Mouse (Mus musculus) kidney, embryonic 16.5 days (tissue): ENCODE measurements around the gene Wrb. TPM values are rescaled to one million over a fixed set of nuclear protein-coding genes. Genes with fewer than 3 reads are reported as not detected.
"Not testable (repeated sequence)": the region's sequence is repeated elsewhere in the genome, so short reads cannot be mapped to it uniquely, and the experiment has no call there.

ENCODE experiments used
- ATAC-seq: fragments of 200-750 bp; cut with Nextera tagmentation; 2 replicates; pipeline ENCODE4 v1.8.0; 2017; ENCODE audit warnings: moderate TSS enrichment; ENCODE audit not compliant: low FRiP score, low TSS enrichment
- H3K27ac ChIP-seq: fragments of 300-500 bp; sonication (generic); 2 replicates; pipeline ENCODE4 v1.5.1; 2014; ENCODE audit warnings: low read length
- H3K27me3 ChIP-seq: fragments of 300-500 bp; sonication (generic); 2 replicates; pipeline ENCODE4 v1.6.1; 2014; ENCODE audit warnings: low read length, control low read depth, mixed read lengths; ENCODE audit not compliant: insufficient read depth
- H3K36me3 ChIP-seq: fragments of 300-500 bp; sonication (generic); 2 replicates; pipeline ENCODE4 v1.6.1; 2014; ENCODE audit warnings: low read length, control low read depth, mixed read lengths; ENCODE audit not compliant: insufficient read depth
- H3K4me1 ChIP-seq: fragments of 300-500 bp; sonication (generic); 2 replicates; pipeline ENCODE4 v1.6.1; 2014; ENCODE audit warnings: low read length, control low read depth, mixed read lengths; ENCODE audit not compliant: insufficient read depth
- H3K4me2 ChIP-seq: fragments of 300-500 bp; sonication (generic); replicated peaks from 2 replicates; pipeline ENCODE4 v1.6.1; 2014; ENCODE audit warnings: low read depth, low read length
- H3K4me3 ChIP-seq: fragments of 300-500 bp; sonication (generic); 2 replicates; pipeline ENCODE4 v1.5.1; 2014; ENCODE audit warnings: mild to moderate bottlenecking, low read length
- H3K9ac ChIP-seq: fragments of 300-500 bp; sonication (generic); replicated peaks from 2 replicates; pipeline ENCODE4 v1.6.1; 2014; ENCODE audit warnings: low read length
- H3K9me3 ChIP-seq: fragments of 300-500 bp; sonication (generic); 2 replicates; pipeline ENCODE4 v1.6.1; 2016; ENCODE audit warnings: low read length, control low read depth
- WGBS: fragments of 180-500 bp; shearing (Covaris S2); extraction: QIAGEN DNeasy Blood & Tissue Kit; methylation state at CpG from one replicate; pipeline ENCODE4 v1.1.7; 2014; 5-methylcytosine and 5-hydroxymethylcytosine counted together
- polyA plus RNA-seq: library from polyadenylated mRNA; unstranded; fragments of >200 nt; fragmentation: Nextera tagmentation; extraction: Ambion mirVana; gene quantifications from 2 replicates; pipeline ENCODE4 v1.2.1, GENCODE M21; 2015

The Wrb gene
- polyA plus RNA-seq, 1 experiment from 2014 or later = 75.2 TPM

GRCm38 (mm10) chr16:96127288-96127656 lies 17.9 kb upstream of the Wrb start:
- Histone ChIP-seq H3K9me3 (no peaks in the 10 kb centered on the region), H3K4me3 (peak overlapping the region; percentile 98), H3K36me3 (peaks cover 42% of the 10 kb centered on the region), H3K27ac (peak overlapping the region; percentile 97), H3K4me1 (peaks cover 26% of the 10 kb centered on the region), H3K9ac (peak overlapping the region; percentile 98), H3K27me3 (no peaks in the 10 kb centered on the region), H3K4me2 (peak overlapping the region; percentile 93)
- ATAC-seq = peak; percentile 61
- 0% methylated on average over 28 of the region's 52 CpGs for WGBS

GRCm38 (mm10) chr16:96127657-96128344 lies 17.4 kb upstream of the Wrb start, which contains the start of gene Hmgn1:
Gene Hmgn1, minus strand, starts transcription at chr16:96127729.
- no peaks in the 10 kb centered on the region for H3K9me3 ChIP-seq
- peak within 1 kb of the TSS; percentile 98 for H3K9ac ChIP-seq
- H3K27ac ChIP-seq = peak within 1 kb of the TSS; percentile 97
- ATAC-seq = peak; percentile 98
- 0% methylated on average over 46 of the region's 72 CpGs for WGBS
- peak within 1 kb of the TSS; percentile 98 for H3K4me3 ChIP-seq
- H3K4me1 ChIP-seq = peaks cover 26% of the 10 kb centered on the region
- peak within 1 kb of the TSS; percentile 93 for H3K4me2 ChIP-seq
- no peaks in the 10 kb centered on the region for H3K27me3 ChIP-seq
- peaks cover 37% of the 10 kb centered on the region for H3K36me3 ChIP-seq

DNA sequence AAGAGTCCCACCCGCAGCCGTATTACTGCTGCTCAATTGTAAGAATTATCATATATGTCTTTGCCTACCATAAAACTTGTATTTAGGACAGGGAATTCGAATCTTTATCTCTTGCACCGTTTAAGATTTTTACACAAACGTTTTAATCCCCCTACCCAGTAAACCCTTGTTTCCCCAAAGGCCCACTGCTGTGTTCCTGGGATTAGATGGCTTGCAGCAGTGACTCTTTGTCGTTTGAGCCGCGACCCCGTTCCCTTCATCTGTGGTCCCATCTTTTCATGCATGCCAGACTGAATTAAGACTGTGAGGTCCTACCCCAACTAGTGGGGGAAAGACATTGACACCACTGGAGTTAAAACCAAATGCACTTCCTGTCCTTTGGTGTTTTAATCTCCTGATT lies 16.7 kb upstream of the Wrb start:
- H3K27me3 ChIP-seq = no peaks in the 10 kb centered on the region
- H3K27ac ChIP-seq = peak overlapping the region; percentile 95
- peak overlapping the region; percentile 98 for H3K4me3 ChIP-seq
- WGBS = 3% methylated on average over 9 of the region's 9 CpGs
- H3K4me2 ChIP-seq = peak overlapping the region; percentile 74
- H3K9ac ChIP-seq = peak overlapping the region; percentile 88
- H3K4me1 ChIP-seq = peaks cover 26% of the 10 kb centered on the region
- no peak for ATAC-seq
- no peaks in the 10 kb centered on the region for H3K9me3 ChIP-seq
- peaks cover 30% of the 10 kb centered on the region for H3K36me3 ChIP-seq

GRCm38 (mm10) chr16:96144748-96145109 lies 478 bp upstream of the Wrb start:
- 22% methylated on average over 6 of the region's 6 CpGs for WGBS
- not testable (repeated sequence) for H3K36me3 ChIP-seq, H3K9ac ChIP-seq, H3K9me3 ChIP-seq, H3K27me3 ChIP-seq, H3K27ac ChIP-seq
- H3K4me2 ChIP-seq = peak overlapping the region; percentile 19; the same call in 1 of the 2 replicates
- peak overlapping the region; percentile 86 for H3K4me3 ChIP-seq
- peaks cover 18% of the 10 kb centered on the region for H3K4me1 ChIP-seq
- peak; percentile 12 for ATAC-seq

DNA sequence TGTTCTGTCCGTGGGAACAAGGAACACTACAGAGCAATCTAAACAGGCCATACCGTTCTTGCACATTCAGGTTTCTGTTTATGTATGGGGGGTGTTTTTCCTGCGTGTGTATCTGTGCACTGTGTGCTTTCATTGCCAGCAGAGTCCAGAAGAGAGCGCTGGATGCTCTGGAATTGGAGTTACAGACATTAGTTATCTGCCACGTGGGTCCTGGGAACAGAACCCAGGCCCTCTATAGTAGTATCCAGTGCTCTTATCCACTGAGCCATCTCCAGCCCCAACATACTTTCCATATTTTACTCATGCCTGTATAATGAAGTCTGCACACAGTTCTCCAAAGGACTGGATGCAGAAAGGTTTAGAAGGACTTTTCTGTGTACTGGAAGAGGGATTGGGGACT lies 607 bp downstream of the Wrb start:
- peak overlapping the region; percentile 75 for H3K4me2 ChIP-seq
- H3K36me3 ChIP-seq = no peaks in the 10 kb centered on the region
- no peaks in the 10 kb centered on the region for H3K9me3 ChIP-seq
- H3K9ac ChIP-seq = peak overlapping the region; percentile 80
- ATAC-seq = no peak
- H3K27ac ChIP-seq = peak overlapping the region; percentile 67; the same call in 1 of the 2 replicates
- H3K4me3 ChIP-seq = peak overlapping the region; percentile 86
- peaks cover 18% of the 10 kb centered on the region for H3K4me1 ChIP-seq
- 2% methylated on average over 5 of the region's 5 CpGs for WGBS
- no peaks in the 10 kb centered on the region for H3K27me3 ChIP-seq

- H3K27me3 ChIP-seq = no peaks in the 10 kb centered on the region
- no peak overlapping the region for H3K4me3 ChIP-seq
- peaks cover 7% of the 10 kb centered on the region; the same call in 1 of the 2 replicates for H3K36me3 ChIP-seq
- no peaks in the 10 kb centered on the region for H3K9me3 ChIP-seq
- no peak overlapping the region for H3K9ac ChIP-seq
- 56% methylated on average over 6 of the region's 6 CpGs for WGBS
- H3K4me2 ChIP-seq = no peak overlapping the region
- peaks cover 18% of the 10 kb centered on the region for H3K4me1 ChIP-seq
- ATAC-seq = no peak
- no peak overlapping the region for H3K27ac ChIP-seq
Observed at GRCm38 (mm10) chr16:96148834-96149233, 3.6 kb downstream of the Wrb start.

DNA sequence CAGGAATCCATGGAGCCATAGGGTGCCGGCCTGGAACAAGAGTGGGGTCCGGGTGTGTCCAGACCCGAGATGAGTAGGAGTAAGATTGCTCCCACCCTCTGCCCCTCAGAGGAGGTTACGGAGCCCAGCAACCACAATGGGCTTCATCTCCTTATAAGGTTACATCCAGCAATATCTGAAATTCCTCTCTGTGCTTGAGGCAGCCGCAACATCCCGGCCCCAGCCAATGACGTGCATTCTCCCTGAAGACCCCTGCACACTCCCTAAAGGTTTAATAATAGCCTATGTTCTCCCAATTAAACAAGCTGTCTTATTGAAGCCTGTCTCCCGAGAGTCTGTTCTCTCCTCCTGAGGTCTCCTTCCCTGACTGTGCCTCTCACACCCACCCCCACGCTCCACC lies 4.1 kb downstream of the Wrb start:
- 53% methylated on average over 9 of the region's 9 CpGs for WGBS
- H3K4me3 ChIP-seq = no peak overlapping the region
- no peak overlapping the region for H3K27ac ChIP-seq
- H3K36me3 ChIP-seq = peaks cover 10% of the 10 kb centered on the region
- H3K9ac ChIP-seq = 0 out of 2 replicates have a peak overlapping the region, but pooled peaks have one; percentile 2
- peaks cover 18% of the 10 kb centered on the region for H3K4me1 ChIP-seq
- no peaks in the 10 kb centered on the region for H3K9me3 ChIP-seq
- no peaks in the 10 kb centered on the region for H3K27me3 ChIP-seq
- ATAC-seq = no peak
- H3K4me2 ChIP-seq = no peak overlapping the region

- Histone ChIP-seq H3K36me3 (peaks cover 12% of the 10 kb centered on the region), H3K27me3 (no peaks in the 10 kb centered on the region), H3K9ac (no peak overlapping the region), H3K4me3 (no peak overlapping the region), H3K27ac (no peak overlapping the region), H3K9me3 (no peaks in the 10 kb centered on the region), H3K4me1 (peaks cover 14% of the 10 kb centered on the region), H3K4me2 (no peak overlapping the region)
- ATAC-seq = no peak
- 59% methylated on average over 4 of the region's 4 CpGs for WGBS
Observed at GRCm38 (mm10) chr16:96150995-96151394, 5.8 kb downstream of the Wrb start.

GRCm38 (mm10) chr16:96151551-96151950 lies 6.3 kb downstream of the Wrb start:
- no peaks in the 10 kb centered on the region for H3K9me3 ChIP-seq
- H3K9ac ChIP-seq = no peak overlapping the region
- peaks cover 15% of the 10 kb centered on the region for H3K36me3 ChIP-seq
- H3K4me2 ChIP-seq = no peak overlapping the region
- peaks cover 11% of the 10 kb centered on the region for H3K4me1 ChIP-seq
- no peaks in the 10 kb centered on the region for H3K27me3 ChIP-seq
- peak; percentile 46; the same call in 1 of the 2 replicates for ATAC-seq
- 20% methylated on average over 9 of the region's 9 CpGs for WGBS
- H3K27ac ChIP-seq = no peak overlapping the region
- H3K4me3 ChIP-seq = no peak overlapping the region

- Histone ChIP-seq H3K9me3 (no peaks in the 10 kb centered on the region), H3K36me3 (peaks cover 18% of the 10 kb centered on the region), H3K9ac (no peak overlapping the region), H3K27ac (no peak overlapping the region), H3K4me3 (no peak overlapping the region), H3K27me3 (no peaks in the 10 kb centered on the region), H3K4me1 (peaks cover 15% of the 10 kb centered on the region), H3K4me2 (no peak overlapping the region)
- WGBS = 94% methylated on average over 2 of the region's 2 CpGs
- no peak for ATAC-seq
Observed at GRCm38 (mm10) chr16:96154476-96154875, 9.3 kb downstream of the Wrb start.
